Mouse (Mus musculus) lung, adult 2 months (tissue): Measurements from ENCODE around the gene Rnf31.

Experiments used
- CTCF ChIP-seq: fragments of 200-500 bp; IDR thresholded peaks from 2 replicates; pipeline ENCODE4 v1.5.1; 2011; ENCODE audit warnings: mild to moderate bottlenecking, low read length, control low read depth; ENCODE audit not compliant: insufficient read depth
- POLR2A ChIP-seq: fragments of 200-500 bp; IDR thresholded peaks from 2 replicates; pipeline ENCODE4 v1.6.1; 2011; ENCODE audit warnings: low read depth, mild to moderate bottlenecking, control low read depth, low read length, borderline replicate concordance; ENCODE audit errors: extremely low read depth

DNA sequence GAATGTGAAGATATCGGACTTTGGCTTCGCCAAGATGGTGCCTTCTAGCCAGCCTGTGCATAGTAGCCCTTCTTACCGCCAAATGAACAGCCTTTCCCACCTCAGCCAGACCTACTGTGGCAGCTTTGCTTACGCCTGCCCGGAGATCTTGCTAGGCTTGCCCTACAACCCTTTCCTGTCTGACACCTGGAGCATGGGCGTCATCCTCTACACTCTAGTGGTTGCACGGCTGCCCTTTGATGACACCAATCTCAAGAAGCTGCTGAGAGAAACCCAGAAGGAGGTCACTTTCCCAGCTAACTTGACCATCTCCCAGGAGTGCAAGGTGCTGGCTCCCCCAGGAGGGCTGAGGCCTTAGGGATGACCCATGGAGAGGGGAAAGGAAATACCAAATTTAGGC lies 60.0 kb downstream of the Rnf31 start:
- TF ChIP-seq CTCF, result no peak
- TF ChIP-seq POLR2A, result no peak
